Mouse (Mus musculus) layer of hippocampus, adult 6 months (tissue): Measurements from ENCODE around the gene Kmt2d. TPM values are rescaled to one million over a fixed set of nuclear protein-coding genes. Genes with fewer than 3 reads are reported as not detected.

Experiments
- long read RNA-seq, 2 experiments: library from polyadenylated mRNA; unstranded; transcript quantifications; one replicate each; pipeline ENCODE4 v2.0.0; 2019 to 2020
- polyA plus RNA-seq: library from polyadenylated mRNA; unstranded; fragments of <200 nt; fragmentation: Nextera tagmentation; gene quantifications from 2 replicates; pipeline ENCODE4 v1.2.3, GENCODE M21; 2021

Gene Kmt2d
- 18.0 and 18.2 TPM in 2 replicates for polyA plus RNA-seq
- long read RNA-seq, experiment 1, partial matches to known transcripts = 1 of 26 reads
- long read RNA-seq, experiment 1, other reads (novel, unspliced or antisense) = 25 of 26 reads
- long read RNA-seq, experiment 2, partial matches to known transcripts = 0 of 2 reads
- long read RNA-seq, experiment 2, other reads (novel, unspliced or antisense) = 2 of 2 reads

DNA sequence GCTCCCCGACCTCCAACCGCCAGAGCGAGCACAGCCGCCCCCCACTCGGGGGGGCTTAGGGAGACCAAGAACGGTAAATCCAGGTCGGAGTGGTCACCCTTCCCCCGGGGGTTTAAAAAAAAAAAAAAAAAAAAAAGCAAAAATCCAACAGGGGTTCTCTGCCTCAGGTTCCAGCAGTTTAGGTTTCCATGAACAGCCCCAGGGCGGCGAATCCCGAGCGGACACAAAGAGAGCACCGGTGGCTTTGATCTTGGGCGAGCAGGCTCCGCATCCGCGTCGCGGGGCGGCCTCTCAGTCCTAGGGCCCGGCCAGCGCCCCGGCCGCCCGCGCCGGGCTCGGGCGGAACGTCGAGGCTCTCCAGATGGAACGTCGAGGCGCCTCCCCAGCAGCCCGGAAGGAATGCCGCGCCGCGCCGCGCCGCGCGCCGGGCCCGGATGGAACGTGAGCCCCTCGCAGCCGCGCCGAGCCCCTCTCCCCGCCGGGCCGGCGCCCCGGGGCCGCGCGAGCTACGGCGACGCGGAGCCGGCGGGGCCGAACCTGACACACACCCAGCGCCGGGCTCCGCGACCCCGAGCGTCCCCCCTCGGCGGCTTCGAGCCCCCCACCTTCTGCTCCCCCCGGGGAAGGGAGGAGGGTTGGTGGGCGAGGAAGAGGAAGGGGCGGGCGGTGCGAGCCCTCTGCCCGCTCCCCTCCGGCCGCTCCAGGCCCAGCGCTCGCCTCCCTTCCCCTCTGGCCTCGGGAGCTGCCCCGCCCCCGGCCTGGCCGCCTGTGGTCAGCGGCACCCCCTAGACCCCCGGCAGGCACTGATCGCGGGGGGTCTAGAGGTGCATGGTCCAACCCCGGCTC, at the start of gene Kmt2d:
Gene Kmt2d, minus strand, starts transcription at position 135 of the 846 bp plus-strand sequence.

GRCm38 (mm10) chr15:98917538-98918498, 46.8 kb upstream of the Kmt2d start, which contains the start of gene Lmbr1l:
Lmbr1l (minus strand) TSS chr15:98918231.

DNA sequence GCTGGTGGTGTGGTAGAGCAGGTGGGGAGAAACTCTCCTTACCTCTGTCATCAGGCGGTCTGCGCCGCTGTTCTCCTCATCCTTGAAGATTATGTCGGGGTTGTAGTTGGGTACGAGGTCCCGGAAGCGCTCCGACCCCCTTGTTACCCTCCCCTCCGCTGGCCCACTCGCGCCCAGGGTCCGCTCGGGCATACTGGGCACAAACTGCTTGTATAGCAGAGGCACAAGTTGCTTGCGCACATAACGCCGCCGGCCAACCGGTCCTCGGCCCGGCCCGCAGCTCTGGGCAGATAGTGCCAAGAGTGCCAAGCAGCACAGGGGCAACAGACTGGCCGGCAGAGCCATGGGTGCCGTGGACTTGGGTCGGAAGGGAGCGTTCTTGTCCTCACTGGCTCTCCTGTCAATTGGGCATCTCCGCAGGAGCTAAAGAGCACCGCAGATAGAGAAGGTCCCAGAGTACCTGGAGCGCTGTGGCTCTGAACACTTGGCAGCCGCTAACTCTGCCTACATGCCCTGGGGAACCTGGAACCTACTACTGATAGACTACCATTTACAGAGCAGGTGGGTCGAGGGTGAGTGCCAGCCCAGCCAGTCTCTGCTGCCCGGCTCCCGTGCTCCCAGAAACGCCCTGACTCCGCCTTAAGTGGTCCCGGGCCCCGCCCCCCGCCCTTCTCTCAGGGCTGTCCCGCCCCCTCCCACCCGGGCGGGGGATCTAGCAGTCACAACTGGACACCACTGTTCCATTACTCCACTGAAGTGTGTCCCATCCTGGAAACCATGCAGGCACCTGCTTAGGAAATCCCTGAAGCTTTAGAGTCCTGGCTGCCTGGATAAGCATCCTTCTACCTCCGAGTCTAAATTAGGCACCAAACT, 27.2 kb upstream of the Kmt2d start, which contains the start of gene Dhh:
Gene Dhh, minus strand, starts transcription at position 613 of the 873 bp plus-strand sequence.

DNA sequence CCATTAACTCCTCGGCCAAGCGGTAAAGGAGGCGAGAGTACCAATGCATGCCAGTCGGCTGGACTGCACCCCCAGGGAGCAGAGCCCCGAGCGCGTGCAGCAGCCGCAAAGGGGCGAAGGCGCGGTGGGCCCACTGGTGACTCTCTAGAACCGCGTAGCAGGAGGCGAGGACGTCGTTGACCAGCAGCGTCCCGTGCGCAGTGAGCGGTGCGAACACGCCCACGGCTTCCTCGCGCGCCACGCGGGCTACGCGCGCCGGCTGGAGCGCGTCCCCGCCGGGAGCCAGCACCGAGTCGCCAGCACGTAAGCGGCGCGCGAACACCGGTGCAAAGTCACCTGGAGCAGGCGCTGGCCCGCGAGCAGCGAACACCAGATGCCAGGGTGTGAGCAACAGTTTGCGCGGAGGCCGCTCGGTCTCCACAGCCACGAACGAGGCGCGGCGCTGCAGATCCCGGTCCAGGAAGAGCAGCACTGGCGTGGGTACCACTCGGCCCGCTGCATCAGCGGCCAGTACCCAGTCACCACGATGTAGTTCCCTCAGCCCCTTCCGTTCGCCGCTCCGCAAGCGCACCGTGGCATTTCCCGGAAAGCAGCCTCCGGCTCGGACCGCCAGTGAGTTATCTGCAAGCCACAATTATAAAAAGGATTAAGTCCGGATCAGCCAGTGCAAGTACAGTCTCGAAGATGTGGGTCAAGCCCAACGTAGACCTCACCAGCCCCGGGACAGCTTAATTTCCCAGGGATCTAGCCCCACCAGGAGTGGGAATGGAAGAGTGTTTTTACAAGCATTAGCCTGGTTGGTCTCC, 23.1 kb upstream of the Kmt2d start, which contains the start of gene Rhebl1:
Gene Rhebl1, minus strand, starts transcription at position 601 of the 806 bp plus-strand sequence.

DNA sequence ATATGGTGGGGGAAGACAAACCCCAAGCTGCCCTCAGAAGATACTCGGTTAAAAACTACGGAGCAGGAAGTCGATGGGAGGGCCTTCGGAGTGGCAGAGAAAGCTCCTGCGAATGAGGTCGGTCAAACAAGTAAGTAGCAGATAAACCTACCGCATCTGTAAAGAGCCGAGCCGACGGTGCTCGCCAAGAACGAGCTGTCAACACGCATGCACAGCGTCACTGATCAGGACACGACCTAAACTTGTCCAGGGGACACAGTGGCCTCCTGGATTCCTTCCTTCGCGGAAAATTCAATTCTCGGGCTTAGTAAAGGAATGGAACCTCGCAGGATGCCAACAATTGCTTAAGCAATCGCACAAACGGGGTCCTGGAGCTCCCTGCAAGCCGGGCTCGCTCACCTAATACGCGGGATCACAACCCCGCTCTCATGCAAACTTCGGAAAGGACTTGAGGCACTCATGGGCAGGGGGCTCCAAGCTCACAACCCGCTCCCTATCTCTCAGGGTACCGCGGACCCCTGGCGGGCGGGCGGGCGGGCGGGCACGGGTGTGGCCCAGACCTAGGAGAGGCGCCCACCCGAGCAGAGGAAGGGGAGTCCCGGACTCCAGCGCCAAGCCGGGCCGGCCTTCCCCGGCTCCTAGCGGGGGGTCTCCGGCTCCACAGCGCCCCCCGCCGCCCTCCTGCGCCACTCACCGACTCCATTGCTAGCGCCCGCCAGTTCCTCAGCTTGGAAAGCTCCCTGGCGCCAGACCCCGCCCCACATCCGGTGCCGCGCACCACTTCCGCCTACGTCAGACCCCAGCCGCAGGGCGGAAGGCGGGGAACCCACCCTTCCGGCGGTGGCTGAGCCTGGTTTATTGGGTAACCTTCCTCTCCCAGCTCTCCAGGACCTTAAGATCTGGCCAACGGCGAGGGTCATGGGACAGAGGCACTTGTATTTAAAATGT, 40.0 kb downstream of the Kmt2d start, which contains the start of gene Prkag1:
Gene Prkag1, minus strand, starts transcription at position 786 of the 948 bp plus-strand sequence.

GRCm38 (mm10) chr15:98809390-98809789, 61.6 kb downstream of the Kmt2d start, which contains the start of gene Ddn:
Ddn (minus strand) TSS chr15:98809490.

DNA sequence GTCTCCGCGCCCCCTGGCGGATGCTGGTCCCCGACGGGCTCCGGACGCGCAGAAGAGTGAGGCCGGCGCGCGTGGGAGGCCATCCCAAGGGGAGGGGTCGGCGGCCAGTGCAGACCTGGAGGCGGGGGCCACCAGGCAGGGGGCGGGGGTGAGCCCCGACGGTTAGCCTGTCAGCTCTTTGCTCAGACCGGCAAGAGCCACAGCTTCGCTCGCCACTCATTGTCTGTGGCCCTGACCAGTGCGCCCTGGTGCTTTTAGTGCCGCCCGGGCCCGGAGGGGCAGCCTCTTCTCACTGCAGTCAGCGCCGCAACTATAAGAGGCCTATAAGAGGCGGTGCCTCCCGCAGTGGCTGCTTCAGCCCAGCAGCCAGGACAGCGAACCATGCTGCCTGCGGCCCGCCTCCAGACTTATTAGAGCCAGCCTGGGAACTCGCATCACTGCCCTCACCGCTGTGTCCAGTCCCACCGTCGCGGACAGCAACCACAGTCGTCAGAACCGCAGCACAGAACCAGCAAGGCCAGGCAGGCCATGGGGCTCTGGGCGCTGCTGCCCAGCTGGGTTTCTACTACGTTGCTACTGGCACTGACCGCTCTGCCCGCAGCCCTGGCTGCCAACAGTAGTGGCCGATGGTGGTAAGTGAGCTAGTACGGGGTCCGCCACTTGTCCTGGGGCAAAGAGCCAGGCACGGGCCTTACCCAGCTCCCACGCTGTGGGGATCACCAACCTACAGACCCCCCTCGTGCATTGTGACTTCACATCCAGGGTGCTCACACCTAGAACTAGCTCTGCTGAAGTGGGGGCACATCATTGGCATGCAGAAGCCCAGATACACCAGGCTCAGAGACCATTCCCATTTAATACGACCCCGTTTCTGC, 81.1 kb downstream of the Kmt2d start, which contains the start of gene Wnt1:
Gene Wnt1, plus strand, starts transcription at position 197 of the 875 bp plus-strand sequence.

Other genes starting within 250 kb of the Kmt2d start
- gene Cacnb3, start 240.4 kb downstream of the Kmt2d start, polyA plus RNA-seq = 44.4 and 44.8 TPM in 2 replicates
- 19.6 and 27.9 TPM in 2 replicates for gene Ddx23, start 208.3 kb downstream of the Kmt2d start, polyA plus RNA-seq
- 4.3 and 4.9 TPM in 2 replicates for gene Rnd1, start 193.7 kb downstream of the Kmt2d start, polyA plus RNA-seq
- gene Ccdc65, start 163.0 kb downstream of the Kmt2d start, polyA plus RNA-seq = 8.4 and 9.0 TPM in 2 replicates
- gene Fkbp11, start 143.0 kb downstream of the Kmt2d start, polyA plus RNA-seq = 3.1 and 4.6 TPM in 2 replicates
- gene Arf3, start 108.0 kb downstream of the Kmt2d start, polyA plus RNA-seq = 93.9 and 99.4 TPM in 2 replicates
- gene Wnt10b, start 93.1 kb downstream of the Kmt2d start, polyA plus RNA-seq = not detected in 2 replicates
- gene Wnt1, start 81.3 kb downstream of the Kmt2d start, polyA plus RNA-seq = 0.72 and 1.0 TPM in 2 replicates
- 118 TPM in 2 replicates for gene Ddn, start 61.7 kb downstream of the Kmt2d start, polyA plus RNA-seq
- gene Prkag1, start 39.7 kb downstream of the Kmt2d start, polyA plus RNA-seq = 66.5 and 71.5 TPM in 2 replicates
- 6.5 and 10.1 TPM in 2 replicates for gene Rhebl1, start 23.3 kb upstream of the Kmt2d start, polyA plus RNA-seq
- 0.08 and 0.19 TPM in 2 replicates for gene Dhh, start 27.3 kb upstream of the Kmt2d start, polyA plus RNA-seq
- 0.29 and 1.7 TPM in 2 replicates for gene Lmbr1l, start 47.0 kb upstream of the Kmt2d start, polyA plus RNA-seq
- 1,496 and 1,539 TPM in 2 replicates for gene Tuba1b, start 63.4 kb upstream of the Kmt2d start, polyA plus RNA-seq
- 0.53 TPM in 1 of 2 replicates, not detected in the other for gene Gm49450, start 82.3 kb upstream of the Kmt2d start, polyA plus RNA-seq
- gene Tuba1a, start 82.5 kb upstream of the Kmt2d start, polyA plus RNA-seq = 3,348 and 3,759 TPM in 2 replicates
- 2.4 and 6.3 TPM in 2 replicates for gene Tuba1c, start 158.7 kb upstream of the Kmt2d start, polyA plus RNA-seq
- gene Prph, start 184.0 kb upstream of the Kmt2d start, polyA plus RNA-seq = 2.1 and 3.3 TPM in 2 replicates
- gene Troap, start 203.4 kb upstream of the Kmt2d start, polyA plus RNA-seq = 0.11 and 0.14 TPM in 2 replicates
- not detected in 2 replicates for gene C1ql4, start 216.6 kb upstream of the Kmt2d start, polyA plus RNA-seq
- not detected in 2 replicates for gene Dnajc22, start 222.0 kb upstream of the Kmt2d start, polyA plus RNA-seq